ENCODE assay signal across 29 mouse cellular contexts in the genomic region with DNA sequence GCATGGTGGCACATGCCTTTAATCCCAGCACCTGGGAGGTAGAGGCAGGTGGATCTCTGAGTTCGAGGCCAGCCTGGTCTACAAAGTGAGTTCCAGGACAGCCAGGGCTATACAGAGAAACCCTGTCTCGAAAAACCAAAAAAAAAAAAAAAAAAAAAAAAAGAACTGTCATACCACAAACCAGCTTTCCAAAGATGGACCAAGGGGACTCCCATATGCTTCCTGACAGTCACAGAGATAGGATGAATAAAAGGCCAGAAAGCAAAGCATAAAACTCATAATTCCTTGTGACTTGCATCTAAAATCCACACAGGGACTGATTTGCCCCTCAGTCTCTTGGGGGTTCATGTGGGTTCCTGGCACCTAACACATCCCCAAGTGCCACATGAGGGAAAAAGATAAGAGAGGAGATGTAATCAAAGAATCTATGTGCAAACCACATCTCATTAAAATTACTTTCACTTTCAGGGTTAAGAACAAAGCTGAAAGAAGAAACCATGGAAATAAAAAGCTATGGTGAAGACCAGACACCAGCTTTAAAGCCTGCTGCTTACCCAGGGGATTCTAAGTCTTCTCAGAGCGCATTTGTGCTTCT.
A peak's percentile ranks its signal among the peaks of the same experiment; 100 is the strongest.
DNase-seq lines count a peak whose midpoint lies in the region; ATAC-seq and TF ChIP-seq lines count a peak whose summit lies in the region.
"Had no signal": no experiment of that assay in that cellular context is flagged by ENCODE, and none has a peak within 500 bp of the region (broad histone marks: within the 10 kb centered on the region; RNA-seq: fewer than 3 reads in every experiment).

No protein-coding gene starts in this region.

- no peak overlapping the region for H3K9ac ChIP-seq in MEL (ENCODE audit: control insufficient read depth, low read depth, low read length, poor library complexity, severe bottlenecking)
- no peak overlapping the region for H3K9ac ChIP-seq in neural tube, embryonic 15.5 days (replicated peaks)
- H3K9ac ChIP-seq: embryonic facial prominence, embryonic 13.5 days; forebrain, embryonic 15.5 days; heart, embryonic 12.5 days; liver, embryonic 12.5 days; midbrain, embryonic 13.5 days had no signal

- ATAC-seq in neural tube, embryonic 15.5 days (ENCODE audit: low FRiP score), result no peak
- ATAC-seq: forebrain, embryonic 15.5 days; hindbrain, embryonic 16.5 days; liver, embryonic 12.5 days; lung, postnatal 0 days; midbrain, embryonic 13.5 days had no signal

- TF ChIP-seq POLR2A in MEL (IDR thresholded peaks at IDR 0.05; ENCODE audit: control insufficient read depth in 1 of 2, insufficient read depth in 1 of 2, low read depth in 1 of 2, low read length in 2 of 2, poor library complexity in 1 of 2), result no peak

- peaks cover 0 to 4% of the 10 kb centered on the region in 2 experiments; a peak in 2 of 4 replicates for H3K36me3 ChIP-seq in MEL (ENCODE audit: control insufficient read depth in 1 of 2, insufficient read depth in 2 of 2, low read length in 2 of 2)
- H3K36me3 ChIP-seq in neural tube, embryonic 15.5 days, result no peaks in the 10 kb centered on the region
- H3K36me3 ChIP-seq: embryonic facial prominence, embryonic 13.5 days; forebrain, embryonic 10.5 days; forebrain, embryonic 15.5 days; heart, embryonic 12.5 days; hindbrain, embryonic 10.5 days; liver, embryonic 12.5 days; midbrain, embryonic 13.5 days had no signal

- no peak for TF ChIP-seq CTCF in MEL (IDR thresholded peaks at IDR 0.05 in 2 of 3, conservative IDR thresholded peaks at IDR 0.05 in 1 of 3; ENCODE audit: control insufficient read depth in 1 of 3, insufficient read depth in 1 of 3, low read depth in 2 of 3, low read length in 3 of 3, poor library complexity in 1 of 3, severe bottlenecking in 1 of 3)

- peak; percentile 44 for DNase-seq in CD4-positive, CD25-positive, alpha-beta regulatory T cell, adult 2 months (ENCODE audit: low read depth, low spot score)
- DNase-seq in MEL (ENCODE audit: low read depth, low spot score), result no peak
- DNase-seq in induced T-regulatory cell, adult 2 months (ENCODE audit: low read depth), result peak; percentile 60
- DNase-seq in left cerebral cortex, adult 11 months (ENCODE audit: low spot score), result no peak
- no peak for DNase-seq in cerebellum, postnatal 4 days (ENCODE audit: low spot score in 2 of 2)
- DNase-seq: adrenal gland, postnatal 10 days; cerebellum, adult 8-10 months; cerebellum, postnatal 25 days; gastrocnemius, postnatal 25 days; heart, adult 18-20 months; kidney, adult 11 months; kidney, postnatal 14 days; left cerebral cortex, postnatal 4 days; lung, adult 18-20 months; lung, postnatal 4 days; retina, postnatal 1 day; right cerebral cortex, postnatal 14 days; thymus, adult 18-20 months; thymus, postnatal 4 days had no signal

- peak in 1 of 2 experiments; percentile 36; a peak in 1 of 4 replicates for TF ChIP-seq EP300 in MEL (IDR thresholded peaks at IDR 0.05; ENCODE audit: low read depth in 1 of 2, low read length in 2 of 2)

- no peak overlapping the region for H3K27ac ChIP-seq in MEL (ENCODE audit: control insufficient read depth, low read depth, low read length)
- no peak overlapping the region for H3K27ac ChIP-seq in neural tube, embryonic 15.5 days (replicated peaks)
- H3K27ac ChIP-seq: embryonic facial prominence, embryonic 13.5 days; forebrain, embryonic 10.5 days; forebrain, embryonic 15.5 days; hindbrain, embryonic 10.5 days; liver, embryonic 12.5 days; midbrain, embryonic 13.5 days had no signal

- no peaks in the 10 kb centered on the region for H3K9me3 ChIP-seq in MEL (replicated peaks; ENCODE audit: insufficient read depth, low read length)
- no peaks in the 10 kb centered on the region for H3K9me3 ChIP-seq in neural tube, embryonic 15.5 days (replicated peaks)
- H3K9me3 ChIP-seq: embryonic facial prominence, embryonic 13.5 days; forebrain, embryonic 10.5 days; forebrain, embryonic 15.5 days; heart, embryonic 12.5 days; hindbrain, embryonic 10.5 days; liver, embryonic 12.5 days; midbrain, embryonic 13.5 days had no signal

- peaks cover 0 to 7% of the 10 kb centered on the region in 2 experiments; a peak in 2 of 4 replicates for H3K4me1 ChIP-seq in MEL (ENCODE audit: control insufficient read depth in 1 of 2, insufficient read depth in 2 of 2, low read length in 2 of 2)
- no peaks in the 10 kb centered on the region for H3K4me1 ChIP-seq in neural tube, embryonic 15.5 days
- H3K4me1 ChIP-seq: forebrain, embryonic 15.5 days; heart, embryonic 12.5 days; hindbrain, embryonic 10.5 days; liver, embryonic 12.5 days; midbrain, embryonic 13.5 days had no signal

- 72% methylated on average over 3 of the region's 3 CpGs for WGBS in neural tube, embryonic 15.5 days

- no peaks in the 10 kb centered on the region for H3K79me2 ChIP-seq in MEL (ENCODE audit: control insufficient read depth, insufficient read depth, low read length, poor library complexity)

- H3K4me3 ChIP-seq in MEL (ENCODE audit: control insufficient read depth in 1 of 2, insufficient read depth in 1 of 2, low read depth in 2 of 2, low read length in 2 of 2), result no peak overlapping the region
- no peak overlapping the region for H3K4me3 ChIP-seq in neural tube, embryonic 15.5 days (replicated peaks)
- H3K4me3 ChIP-seq: embryonic facial prominence, embryonic 13.5 days; forebrain, embryonic 10.5 days; forebrain, embryonic 15.5 days; heart, embryonic 12.5 days; hindbrain, embryonic 10.5 days; liver, embryonic 12.5 days; midbrain, embryonic 13.5 days had no signal

- no peak for TF ChIP-seq RAD21 in MEL (IDR thresholded peaks at IDR 0.05; ENCODE audit: low read depth, low read length)

- H3K4me2 ChIP-seq in neural tube, embryonic 15.5 days, result no peak overlapping the region
- H3K4me2 ChIP-seq: embryonic facial prominence, embryonic 13.5 days; forebrain, embryonic 15.5 days; heart, embryonic 12.5 days; liver, embryonic 12.5 days; midbrain, embryonic 13.5 days had no signal

- no peaks in the 10 kb centered on the region for H3K27me3 ChIP-seq in MEL (ENCODE audit: control insufficient read depth in 1 of 2, insufficient read depth in 2 of 2, low read length in 2 of 2)
- no peaks in the 10 kb centered on the region for H3K27me3 ChIP-seq in neural tube, embryonic 15.5 days (replicated peaks)
- H3K27me3 ChIP-seq: embryonic facial prominence, embryonic 13.5 days; forebrain, embryonic 15.5 days; heart, embryonic 12.5 days; liver, embryonic 12.5 days; midbrain, embryonic 13.5 days had no signal

TF ChIP-seq in MEL, 35 proteins besides CTCF, POLR2A, EP300 and RAD21:
- TF ChIP-seq GATA1 (IDR thresholded peaks at IDR 0.05; ENCODE audit: low read depth, low read length), result peak; percentile 50; the same call in 1 of the 2 replicates
- TF ChIP-seq ZC3H11A (IDR thresholded peaks at IDR 0.05; ENCODE audit: low read depth, low read length), result no peak
- no peak for TF ChIP-seq MYB (IDR thresholded peaks at IDR 0.05; ENCODE audit: low read depth, low read length)
- TF ChIP-seq ZNF384 (IDR thresholded peaks at IDR 0.05; ENCODE audit: low read depth, low read length), result peak; percentile 55
- no peak for TF ChIP-seq MXI1 (IDR thresholded peaks at IDR 0.05; ENCODE audit: low read depth, low read length)
- no peak for TF ChIP-seq SMC3 (IDR thresholded peaks at IDR 0.05; ENCODE audit: low read depth, low read length)
- TF ChIP-seq TCF12 (IDR thresholded peaks at IDR 0.05; ENCODE audit: low read depth, low read length), result peak; percentile 45
- peak; percentile 70 for TF ChIP-seq ETS1 (IDR thresholded peaks at IDR 0.05; ENCODE audit: low read depth, low read length)
- peak; percentile 48; the same call in 1 of the 2 replicates for TF ChIP-seq RCOR1 (IDR thresholded peaks at IDR 0.05; ENCODE audit: low read depth, low read length)
- no peak for TF ChIP-seq NELFE (IDR thresholded peaks at IDR 0.05; ENCODE audit: low read depth, low read length)
- TF ChIP-seq CHD2 (IDR thresholded peaks at IDR 0.05; ENCODE audit: low read length), result no peak
- TF ChIP-seq ZKSCAN1 (IDR thresholded peaks at IDR 0.05; ENCODE audit: low read depth, low read length), result no peak
- TF ChIP-seq USF1 (IDR thresholded peaks at IDR 0.05; ENCODE audit: low read depth, low read length), result no peak

Comparison
In these comparisons a context has a peak if more than half of its experiments do, and no peak if none do; other contexts are left out.
1. DNase-seq: peak in CD4-positive, CD25-positive, alpha-beta regulatory T cell, adult 2 months (single experiment) and induced T-regulatory cell, adult 2 months (single experiment); none in MEL (single experiment), left cerebral cortex, adult 11 months (single experiment) and cerebellum, postnatal 4 days (0 of 2).